Mouse (Mus musculus) heart, embryonic 12.5 days (tissue): ENCODE measurements around the gene Narfl. TPM values are rescaled to one million over a fixed set of nuclear protein-coding genes. Genes with fewer than 3 reads are reported as not detected.

ENCODE experiments used
- ATAC-seq: fragments of 200-750 bp; cut with Nextera tagmentation; 2 replicates; pipeline ENCODE4 v1.8.0; 2017; ENCODE audit warnings: moderate TSS enrichment, moderate library complexity; ENCODE audit not compliant: insufficient number of reproducible peaks, low FRiP score
- H3K27ac ChIP-seq: fragments of 300-500 bp; sonication (generic); 2 replicates; pipeline ENCODE4 v1.5.1; 2016; ENCODE audit warnings: mild to moderate bottlenecking, moderate library complexity; ENCODE audit not compliant: poor library complexity, severe bottlenecking
- H3K27me3 ChIP-seq: fragments of 300-500 bp; sonication (generic); replicated peaks from 2 replicates; pipeline ENCODE4 v1.6.1; 2016; ENCODE audit warnings: mild to moderate bottlenecking, moderate library complexity
- H3K36me3 ChIP-seq: fragments of 300-500 bp; sonication (generic); 2 replicates; pipeline ENCODE4 v1.6.1; 2016; ENCODE audit warnings: mild to moderate bottlenecking, moderate library complexity
- H3K4me1 ChIP-seq: fragments of 300-500 bp; sonication (generic); replicated peaks from 2 replicates; pipeline ENCODE4 v1.6.1; 2016; ENCODE audit warnings: mild to moderate bottlenecking
- H3K4me2 ChIP-seq: fragments of 300-500 bp; sonication (generic); 2 replicates; pipeline ENCODE4 v1.6.1; 2016; ENCODE audit warnings: mild to moderate bottlenecking, moderate library complexity
- H3K4me3 ChIP-seq: fragments of 300-500 bp; sonication (generic); 2 replicates; pipeline ENCODE4 v1.5.1; 2016; ENCODE audit warnings: mild to moderate bottlenecking
- H3K9ac ChIP-seq: fragments of 300-500 bp; sonication (generic); 2 replicates; pipeline ENCODE4 v1.6.1; 2016; ENCODE audit warnings: mild to moderate bottlenecking, moderate library complexity
- H3K9me3 ChIP-seq: fragments of 300-500 bp; sonication (generic); replicated peaks from 2 replicates; pipeline ENCODE4 v1.6.1; 2016; ENCODE audit warnings: mild to moderate bottlenecking, moderate library complexity
- WGBS: fragments of 180-500 bp; shearing (Covaris S2); methylation state at CpG from one replicate; pipeline ENCODE4 v1.1.7; 2016; 5-methylcytosine and 5-hydroxymethylcytosine counted together
- polyA plus RNA-seq: library from polyadenylated mRNA; unstranded; fragments of >200 nt; fragmentation: Nextera tagmentation; extraction: Ambion mirVana; gene quantifications from 2 replicates; pipeline ENCODE4 v1.2.1, GENCODE M21; 2016

Narfl gene
- polyA plus RNA-seq, 1 experiment from 2014 or later: 31.8 TPM

DNA sequence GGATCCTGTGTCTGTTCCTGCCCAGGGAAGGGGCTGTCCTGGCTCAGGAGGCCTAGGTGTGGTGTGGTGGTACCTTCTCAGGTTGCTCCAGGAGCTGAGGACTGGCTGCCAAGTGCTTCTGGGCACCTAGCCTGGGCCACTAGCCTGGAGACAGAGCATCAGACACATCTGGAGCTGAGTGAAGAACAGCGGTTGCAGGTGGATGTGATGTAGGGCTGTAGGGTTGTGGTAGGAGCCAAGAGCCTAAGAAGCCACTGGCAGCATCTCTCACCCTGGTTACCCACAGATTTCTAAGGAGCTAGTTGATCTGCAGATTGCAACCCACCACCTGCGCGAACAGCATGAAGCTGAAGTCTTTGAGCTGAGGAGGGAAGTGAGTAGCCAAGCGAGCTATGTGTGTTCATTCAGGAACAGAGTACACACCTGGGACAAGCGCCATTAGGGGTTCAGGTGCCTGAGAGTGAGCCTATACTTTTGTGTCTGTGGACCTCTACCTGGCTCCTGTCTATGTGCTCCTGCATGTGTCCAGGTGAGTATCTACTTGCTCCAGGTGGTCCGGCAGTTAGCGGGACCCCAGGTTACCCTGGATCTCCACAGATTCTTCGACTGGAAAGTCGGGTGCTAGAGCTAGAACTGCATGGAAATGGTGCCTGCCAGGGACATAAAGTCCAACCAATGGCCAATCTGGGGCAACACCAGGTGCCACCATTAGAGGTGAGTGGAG, 13.4 kb downstream of the Narfl start:
- Histone ChIP-seq H3K36me3 (peaks cover 51% of the 10 kb centered on the region), H3K9ac (no peak overlapping the region), H3K9me3 (no peaks in the 10 kb centered on the region), H3K27ac (no peak overlapping the region), H3K4me1 (peaks cover 36% of the 10 kb centered on the region), H3K27me3 (no peaks in the 10 kb centered on the region), H3K4me2 (no peak overlapping the region), H3K4me3 (no peak overlapping the region)
- no peak for ATAC-seq
- WGBS: 92% methylated on average over 9 of the region's 9 CpGs

DNA sequence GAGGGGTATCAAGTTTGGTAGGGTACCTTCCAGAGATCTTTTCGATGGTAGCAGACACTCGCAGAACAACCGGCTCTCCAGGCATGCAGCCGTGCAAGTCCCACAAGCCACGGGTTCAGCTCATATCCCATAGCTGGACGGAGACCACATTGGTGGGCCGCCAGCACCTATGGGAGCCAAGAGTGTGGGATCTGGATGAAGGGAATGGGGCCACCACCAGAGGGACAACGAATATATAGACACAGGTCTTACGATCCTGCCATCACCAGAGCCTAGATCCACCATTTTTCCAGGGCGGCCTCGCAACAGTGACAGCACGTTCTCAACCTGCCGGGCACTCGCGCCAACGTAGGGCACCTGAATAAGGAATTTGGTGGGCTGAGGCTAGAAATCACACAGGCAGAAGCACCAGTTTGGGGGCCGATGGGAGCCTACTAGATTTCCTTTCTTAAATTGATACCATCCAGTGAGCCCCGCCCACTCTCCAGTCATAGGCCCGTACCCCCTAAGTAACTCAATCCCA, 17.8 kb downstream of the Narfl start:
- WGBS: 28% methylated on average over 19 of the region's 19 CpGs
- no peaks in the 10 kb centered on the region for H3K27me3 ChIP-seq
- peak overlapping the region; percentile 85 for H3K27ac ChIP-seq
- peak overlapping the region; percentile 77 for H3K4me3 ChIP-seq
- no peaks in the 10 kb centered on the region for H3K9me3 ChIP-seq
- peak overlapping the region; percentile 93 for H3K4me2 ChIP-seq
- H3K9ac ChIP-seq: peak overlapping the region; percentile 82
- peaks cover 27% of the 10 kb centered on the region for H3K36me3 ChIP-seq
- no peak for ATAC-seq
- H3K4me1 ChIP-seq: peaks cover 48% of the 10 kb centered on the region

DNA sequence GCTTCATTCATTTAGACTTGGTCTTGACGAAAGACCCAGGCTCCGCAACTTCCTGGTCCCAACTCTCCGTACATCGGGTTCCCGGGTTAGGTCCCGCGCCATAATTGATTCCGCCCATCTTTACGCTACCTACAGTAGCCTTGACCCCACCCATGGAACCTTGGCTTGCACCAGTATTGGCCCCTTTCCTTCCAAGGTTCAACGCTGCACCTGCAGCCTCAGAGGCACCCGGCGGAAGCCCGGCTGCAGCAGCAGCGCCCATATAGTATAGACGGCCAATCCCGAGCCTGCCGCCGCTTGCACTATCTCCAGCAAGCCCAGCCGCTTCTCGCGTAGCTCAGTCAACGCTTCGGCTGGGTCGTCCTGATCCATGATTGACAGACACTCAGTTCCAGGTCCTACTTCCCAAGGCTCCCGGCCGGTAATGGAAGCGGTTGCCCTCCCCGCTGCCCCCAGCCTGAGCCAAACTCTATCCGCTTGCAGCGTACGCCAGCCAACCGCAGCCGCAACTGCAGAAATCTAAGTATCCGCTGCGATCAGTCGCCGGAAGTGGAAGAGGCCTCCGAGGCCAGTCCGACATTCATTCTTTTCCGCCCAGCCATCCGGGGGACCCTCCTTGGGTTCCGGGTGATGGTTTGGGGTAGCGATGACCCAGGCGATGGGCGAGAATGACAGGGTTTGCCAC, 18.4 kb downstream of the Narfl start:
- Histone ChIP-seq H3K36me3 (peaks cover 27% of the 10 kb centered on the region), H3K4me3 (peak overlapping the region; percentile 77), H3K4me1 (peaks cover 49% of the 10 kb centered on the region), H3K27me3 (no peaks in the 10 kb centered on the region), H3K27ac (peak overlapping the region; percentile 85), H3K9me3 (no peaks in the 10 kb centered on the region), H3K4me2 (peak overlapping the region; percentile 93), H3K9ac (peak overlapping the region; percentile 82)
- peak; percentile 65 for ATAC-seq
- WGBS: under 1% methylated on average over 45 of the region's 45 CpGs

DNA sequence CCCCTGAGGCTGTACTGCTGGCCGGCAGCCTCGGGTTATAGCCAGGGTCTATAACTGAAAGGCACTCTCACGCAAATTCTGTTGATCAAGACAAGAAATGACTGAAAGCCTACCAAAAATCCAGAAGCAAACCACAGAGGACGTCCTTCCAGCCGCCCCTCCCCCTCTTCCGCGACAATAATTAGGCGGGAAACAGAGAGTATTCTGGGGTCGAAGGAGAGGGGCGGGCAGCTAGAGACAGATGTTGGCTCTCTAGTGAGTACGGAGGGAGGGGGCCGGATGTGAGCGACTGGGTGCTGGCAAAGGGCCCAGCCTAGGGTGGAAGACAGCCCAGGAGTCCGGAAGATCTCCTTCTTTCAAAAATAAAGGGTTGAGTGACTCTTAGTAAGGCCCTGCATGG, 19.0 kb downstream of the Narfl start, which contains the start of gene Fam173a:
Gene Fam173a, minus strand, starts transcription at position 287 of the 400 bp plus-strand sequence.
- Histone ChIP-seq H3K9me3 (no peaks in the 10 kb centered on the region), H3K27me3 (no peaks in the 10 kb centered on the region), H3K4me3 (peak within 1 kb of the TSS; percentile 77), H3K36me3 (peaks cover 24% of the 10 kb centered on the region), H3K9ac (peak within 1 kb of the TSS; percentile 82), H3K27ac (peak within 1 kb of the TSS; percentile 85), H3K4me2 (peak within 1 kb of the TSS; percentile 93), H3K4me1 (peaks cover 53% of the 10 kb centered on the region)
- WGBS: 1% methylated on average over 14 of the region's 14 CpGs
- peak; percentile 58 for ATAC-seq

DNA sequence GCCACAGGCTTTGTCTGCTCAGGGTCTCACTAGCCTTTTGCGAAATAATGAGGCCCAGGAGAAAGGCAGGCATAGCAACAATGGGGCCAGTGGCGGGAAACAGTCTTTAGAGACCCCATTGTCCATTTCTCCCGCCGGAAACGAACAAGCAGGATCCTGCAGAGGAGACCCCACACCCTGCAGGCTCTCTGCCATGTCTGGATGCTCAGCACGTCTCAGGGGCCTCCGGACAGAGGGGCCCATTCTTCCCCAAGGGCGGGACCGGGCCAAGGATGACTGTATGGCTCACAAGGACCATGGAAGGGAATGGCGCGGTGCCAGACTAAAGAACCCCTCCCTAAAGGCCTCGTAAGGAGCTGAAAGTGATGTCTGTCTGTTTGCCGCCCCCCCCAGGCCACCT, 20.6 kb downstream of the Narfl start:
- Histone ChIP-seq H3K9me3 (no peaks in the 10 kb centered on the region), H3K36me3 (peaks cover 13% of the 10 kb centered on the region), H3K27me3 (no peaks in the 10 kb centered on the region), H3K4me1 (peaks cover 53% of the 10 kb centered on the region), H3K27ac (no peak overlapping the region), H3K4me3 (no peak overlapping the region), H3K4me2 (no peak overlapping the region), H3K9ac (no peak overlapping the region)
- no peak for ATAC-seq
- WGBS: 83% methylated on average over 13 of the region's 13 CpGs

DNA sequence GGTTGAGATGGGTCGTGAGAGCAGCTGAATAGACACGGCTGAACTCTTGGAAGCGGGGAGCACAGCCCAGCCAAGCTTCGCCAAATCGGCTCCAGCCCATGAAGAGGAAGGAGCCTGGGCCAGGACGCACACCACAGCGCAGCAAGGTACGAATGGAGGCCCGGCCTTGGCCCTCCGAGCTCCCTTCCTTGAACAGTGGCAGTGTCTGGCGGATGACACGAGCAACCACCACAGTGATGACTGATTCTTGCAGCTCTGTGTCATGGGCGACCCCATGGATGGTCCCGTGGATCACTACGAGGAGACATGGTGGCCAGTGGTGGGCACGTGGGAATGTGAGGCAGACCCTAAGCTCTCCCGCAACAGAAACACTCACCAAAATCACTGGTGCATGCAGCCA, 21.4 kb downstream of the Narfl start:
- H3K4me2 ChIP-seq: peak overlapping the region; percentile 98
- peaks cover 53% of the 10 kb centered on the region for H3K4me1 ChIP-seq
- ATAC-seq: no peak
- 0 out of 2 replicates have a peak, but pooled peaks cover 5% of the 10 kb centered on the region for H3K36me3 ChIP-seq
- no peak overlapping the region for H3K27ac ChIP-seq
- no peaks in the 10 kb centered on the region for H3K27me3 ChIP-seq
- H3K9me3 ChIP-seq: no peaks in the 10 kb centered on the region
- WGBS: 83% methylated on average over 17 of the region's 17 CpGs
- H3K4me3 ChIP-seq: no peak overlapping the region
- 0 out of 2 replicates have a peak overlapping the region, but pooled peaks have one; percentile 78 for H3K9ac ChIP-seq

DNA sequence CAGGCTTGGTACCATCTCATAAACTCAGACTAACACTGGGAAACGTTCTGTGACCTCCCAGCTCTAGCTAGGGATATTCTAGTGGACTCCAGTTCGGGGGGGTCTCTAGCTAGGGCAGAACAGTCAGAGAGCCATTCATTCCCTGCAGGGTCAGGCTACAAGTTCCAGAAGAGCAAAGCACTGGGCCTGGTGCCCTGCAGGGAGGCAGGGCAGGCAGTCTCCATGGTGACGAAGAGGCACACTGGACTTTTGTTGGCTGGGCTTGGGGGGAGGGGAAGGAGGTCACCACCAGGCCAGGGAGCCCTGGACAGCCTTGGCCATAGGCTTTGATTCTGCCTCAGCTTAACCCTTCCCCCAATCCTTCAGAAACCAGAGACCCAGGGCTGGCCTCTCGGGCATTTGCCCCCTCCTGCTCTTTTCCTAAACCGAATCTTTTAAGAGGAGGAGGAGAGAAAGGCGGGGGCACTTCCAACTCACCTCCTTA, 22.1 kb downstream of the Narfl start, which contains the start of gene AC134908.4:
Gene AC134908.4, minus strand, starts transcription at position 51 of the 484 bp plus-strand sequence.
- Histone ChIP-seq H3K27me3 (no peaks in the 10 kb centered on the region), H3K4me3 (peak within 1 kb of the TSS; percentile 79), H3K36me3 (0 out of 2 replicates have a peak, but pooled peaks cover under 1% of the 10 kb centered on the region), H3K9ac (peak within 1 kb of the TSS; percentile 78), H3K4me2 (peak within 1 kb of the TSS; percentile 98), H3K4me1 (peaks cover 51% of the 10 kb centered on the region), H3K27ac (no peak within 1 kb of the TSS), H3K9me3 (no peaks in the 10 kb centered on the region)
- ATAC-seq: no peak
- whole genome bisulfite sequencing: 18% methylated on average over 6 of the region's 6 CpGs

DNA sequence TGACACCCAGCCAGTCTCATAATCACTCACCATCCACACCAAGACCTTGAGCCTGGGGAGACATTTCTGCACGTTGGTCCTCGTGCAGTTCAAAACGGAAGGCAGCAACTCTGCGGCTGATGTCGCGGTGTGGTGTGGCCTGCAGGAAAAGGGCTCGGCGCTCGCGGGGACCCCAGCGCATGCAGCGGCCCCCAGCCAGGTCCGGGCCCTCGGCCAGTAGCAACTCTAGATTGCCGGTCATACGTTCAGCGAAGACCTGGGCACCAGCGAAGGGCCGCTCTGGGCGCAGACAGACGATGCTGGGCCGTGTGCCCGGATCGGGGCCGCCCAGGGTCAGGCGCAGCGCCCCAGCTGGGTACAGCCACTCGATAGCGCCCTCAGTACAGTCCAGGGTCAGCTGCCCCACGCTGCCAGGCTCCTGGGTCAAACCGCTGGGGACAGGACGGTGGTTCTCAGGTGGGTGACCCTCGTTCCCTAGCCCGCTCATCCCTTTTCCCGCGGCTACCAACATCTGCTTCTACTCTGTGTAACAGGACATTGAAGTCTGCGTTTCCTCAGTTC, 22.7 kb downstream of the Narfl start:
- ATAC-seq: peak; percentile 7; the same call in 1 of the 2 replicates
- 2% methylated on average over 37 of the region's 37 CpGs for WGBS
- no peak overlapping the region for H3K27ac ChIP-seq

DNA sequence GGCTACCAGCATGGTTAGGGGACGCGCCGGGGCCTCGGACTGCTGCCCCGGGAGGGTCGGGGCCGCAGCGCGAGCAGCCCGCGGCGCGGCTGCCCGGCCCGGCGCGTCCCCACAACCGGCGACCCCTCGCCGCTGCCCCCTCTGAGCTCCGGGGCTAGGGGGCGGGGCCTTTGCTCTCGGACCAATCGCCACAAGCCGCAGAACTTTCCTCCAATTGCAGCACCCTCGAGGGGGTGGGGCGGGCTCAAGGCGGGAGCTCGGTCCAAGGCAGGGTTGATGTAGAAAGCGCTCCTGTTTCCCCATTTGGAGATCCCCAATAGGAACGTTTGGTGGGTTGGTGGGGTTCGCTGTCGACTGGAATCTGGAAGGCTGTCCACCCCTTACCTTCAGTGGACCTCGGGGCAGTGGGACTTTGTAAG, 23.4 kb downstream of the Narfl start, which contains the start of gene Metrn:
Gene Metrn, minus strand, starts transcription at position 186 of the 419 bp plus-strand sequence.
- Histone ChIP-seq H3K4me2 (peak within 1 kb of the TSS; percentile 98), H3K9me3 (no peaks in the 10 kb centered on the region), H3K4me1 (peaks cover 41% of the 10 kb centered on the region), H3K36me3 (no peaks in the 10 kb centered on the region), H3K9ac (peak within 1 kb of the TSS; percentile 78), H3K27me3 (peaks cover 4% of the 10 kb centered on the region; the same call in 1 of the 2 replicates), H3K4me3 (peak within 1 kb of the TSS; percentile 79), H3K27ac (no peak within 1 kb of the TSS)
- under 1% methylated on average over 35 of the region's 35 CpGs for WGBS
- ATAC-seq: peak; percentile 82

More for the DNA sequence above, 22.7 kb downstream of the Narfl start:
- H3K9ac ChIP-seq: peak overlapping the region; percentile 78
- 0 out of 2 replicates have a peak, but pooled peaks cover under 1% of the 10 kb centered on the region for H3K27me3 ChIP-seq
- peak overlapping the region; percentile 98 for H3K4me2 ChIP-seq
- no peaks in the 10 kb centered on the region for H3K9me3 ChIP-seq
- H3K36me3 ChIP-seq: no peaks in the 10 kb centered on the region
- peak overlapping the region; percentile 79 for H3K4me3 ChIP-seq
- H3K4me1 ChIP-seq: peaks cover 45% of the 10 kb centered on the region

DNA sequence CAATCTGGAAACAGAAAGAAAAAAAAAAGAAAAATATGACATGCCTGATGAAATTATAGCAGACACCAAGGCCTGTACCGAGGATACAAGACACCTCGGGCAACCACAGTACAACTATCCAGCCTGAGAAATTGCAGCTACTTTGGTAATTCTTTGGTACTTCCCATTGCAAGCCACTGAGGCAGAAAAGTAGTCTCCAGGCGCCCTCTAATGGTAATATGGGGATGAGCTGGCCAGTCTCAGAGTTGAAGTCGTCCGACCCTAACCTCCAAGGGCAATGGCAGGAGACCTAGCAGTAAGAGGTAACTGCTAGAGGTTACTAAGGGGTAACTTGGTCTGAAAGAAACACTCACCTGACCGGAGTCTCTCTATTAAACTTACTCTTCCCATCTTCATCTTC, 27.5 kb downstream of the Narfl start:
- Histone ChIP-seq H3K27ac (no peak overlapping the region), H3K4me2 (no peak overlapping the region), H3K9ac (no peak overlapping the region), H3K9me3 (no peaks in the 10 kb centered on the region), H3K36me3 (no peaks in the 10 kb centered on the region), H3K4me1 (peaks cover 24% of the 10 kb centered on the region), H3K27me3 (peaks cover 14% of the 10 kb centered on the region), H3K4me3 (no peak overlapping the region)
- WGBS: 9% methylated on average over 6 of the region's 6 CpGs
- ATAC-seq: no peak
